Mouse (Mus musculus): ENCODE results near the gene Prdm16. TPM values are rescaled to one million over a fixed set of nuclear protein-coding genes. Genes with fewer than 3 reads are reported as not detected.

The Prdm16 gene
- polyA plus RNA-seq, 1 experiment from 2014 or later = 39.0 TPM

- Histone ChIP-seq H3K4me3 (no peak overlapping the region), H3K27ac (peak overlapping the region; percentile 7), H3K36me3 (no peaks in the 10 kb centered on the region), H3K9ac (no peak overlapping the region), H3K4me1 (peaks cover 40% of the 10 kb centered on the region), H3K27me3 (peaks cover 54% of the 10 kb centered on the region), H3K9me3 (no peaks in the 10 kb centered on the region), H3K4me2 (no peak overlapping the region)
- ATAC-seq (ENCODE audit: insufficient number of reproducible peaks, insufficient read depth, low FRiP score, low TSS enrichment, low read depth) = 0 out of 2 replicates have a peak, but pooled peaks have one; percentile 57
- WGBS = 5% methylated on average over 5 of the region's 5 CpGs
These were observed 148.6 kb downstream of the Prdm16 start for GRCm38 (mm10) chr4:154488031-154488430.

- peak overlapping the region; percentile 29; the same call in 1 of the 2 replicates for H3K27ac ChIP-seq
- WGBS = 80% methylated on average over 14 of the region's 14 CpGs
- peak; percentile 32; the same call in 1 of the 2 replicates for ATAC-seq (ENCODE audit: insufficient number of reproducible peaks, insufficient read depth, low FRiP score, low TSS enrichment, low read depth)
- no peak overlapping the region for H3K4me3 ChIP-seq
- peaks cover 46% of the 10 kb centered on the region for H3K27me3 ChIP-seq
- no peaks in the 10 kb centered on the region for H3K9me3 ChIP-seq
- 0 out of 2 replicates have a peak overlapping the region, but pooled peaks have one; percentile 12 for H3K9ac ChIP-seq
- no peaks in the 10 kb centered on the region for H3K36me3 ChIP-seq
- peaks cover 53% of the 10 kb centered on the region for H3K4me1 ChIP-seq
- H3K4me2 ChIP-seq = no peak overlapping the region
These were observed 154.0 kb downstream of the Prdm16 start for GRCm38 (mm10) chr4:154482695-154483094.

DNA sequence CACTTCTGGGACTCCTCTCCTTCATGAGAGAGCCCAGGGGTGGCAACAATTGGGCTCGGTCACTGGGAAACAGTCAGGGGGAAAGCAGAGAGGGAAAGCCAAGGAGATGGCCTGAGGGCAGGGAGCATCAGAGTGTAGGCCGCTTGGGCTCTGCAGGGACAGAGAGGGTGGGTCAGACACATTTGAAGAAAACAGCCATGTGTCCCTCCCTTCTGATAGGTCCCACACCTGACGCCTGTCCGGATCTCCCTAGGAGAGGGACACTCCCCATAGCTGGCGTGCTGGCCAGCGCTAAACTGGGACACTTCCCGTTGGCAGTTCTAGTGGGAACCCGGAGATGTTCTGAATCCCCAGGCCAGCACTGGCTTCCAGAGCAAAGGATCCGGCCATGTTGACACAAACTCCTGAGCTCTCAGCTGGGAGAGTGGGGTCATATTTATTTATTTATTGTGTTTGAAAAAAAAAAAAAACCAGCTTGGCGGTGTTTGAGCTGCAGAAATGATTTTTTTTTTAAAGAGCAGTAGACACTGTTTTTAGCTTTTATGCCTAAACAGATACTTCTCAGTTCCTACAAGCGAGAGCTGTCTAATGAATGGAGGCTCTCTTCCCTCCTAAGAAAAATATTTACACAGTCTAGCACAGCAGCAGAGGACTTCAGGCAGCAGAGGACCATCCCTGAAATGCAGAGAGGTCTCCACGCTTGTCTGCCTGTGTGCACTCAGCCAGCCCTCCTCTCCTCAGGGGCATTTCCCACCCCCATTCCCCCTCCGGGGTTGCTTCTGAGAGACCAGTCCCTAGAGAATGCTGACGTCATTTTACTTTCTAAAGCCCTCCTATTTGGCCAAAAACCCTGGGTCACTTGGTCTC, 154.7 kb downstream of the Prdm16 start:
- H3K9me3 ChIP-seq = no peaks in the 10 kb centered on the region
- peaks cover 42% of the 10 kb centered on the region for H3K27me3 ChIP-seq
- H3K4me2 ChIP-seq = no peak overlapping the region
- no peak overlapping the region for H3K9ac ChIP-seq
- H3K4me3 ChIP-seq = no peak overlapping the region
- peaks cover 57% of the 10 kb centered on the region for H3K4me1 ChIP-seq
- no peaks in the 10 kb centered on the region for H3K36me3 ChIP-seq
- ATAC-seq (ENCODE audit: insufficient number of reproducible peaks, insufficient read depth, low FRiP score, low TSS enrichment, low read depth) = no peak
- 39% methylated on average over 14 of the region's 14 CpGs for WGBS
- peak overlapping the region; percentile 75 for H3K27ac ChIP-seq

GRCm38 (mm10) chr4:154480544-154481260, 156.0 kb downstream of the Prdm16 start:
- no peak overlapping the region for H3K4me2 ChIP-seq
- 66% methylated on average over 9 of the region's 9 CpGs for WGBS
- H3K9me3 ChIP-seq = no peaks in the 10 kb centered on the region
- ATAC-seq (ENCODE audit: insufficient number of reproducible peaks, insufficient read depth, low FRiP score, low TSS enrichment, low read depth) = no peak
- H3K36me3 ChIP-seq = no peaks in the 10 kb centered on the region
- no peak overlapping the region for H3K9ac ChIP-seq
- no peak overlapping the region for H3K4me3 ChIP-seq
- H3K27ac ChIP-seq = peak overlapping the region; percentile 75
- H3K27me3 ChIP-seq = peaks cover 42% of the 10 kb centered on the region
- H3K4me1 ChIP-seq = peaks cover 59% of the 10 kb centered on the region

GRCm38 (mm10) chr4:154480143-154480542, 156.5 kb downstream of the Prdm16 start:
- Histone ChIP-seq H3K4me3 (no peak overlapping the region), H3K4me2 (no peak overlapping the region), H3K27me3 (peaks cover 39% of the 10 kb centered on the region), H3K4me1 (peaks cover 59% of the 10 kb centered on the region), H3K27ac (peak overlapping the region; percentile 16; the same call in 1 of the 2 replicates), H3K9ac (no peak overlapping the region), H3K36me3 (no peaks in the 10 kb centered on the region), H3K9me3 (no peaks in the 10 kb centered on the region)
- no peak for ATAC-seq (ENCODE audit: insufficient number of reproducible peaks, insufficient read depth, low FRiP score, low TSS enrichment, low read depth)
- WGBS = 47% methylated on average over 15 of the region's 15 CpGs

DNA sequence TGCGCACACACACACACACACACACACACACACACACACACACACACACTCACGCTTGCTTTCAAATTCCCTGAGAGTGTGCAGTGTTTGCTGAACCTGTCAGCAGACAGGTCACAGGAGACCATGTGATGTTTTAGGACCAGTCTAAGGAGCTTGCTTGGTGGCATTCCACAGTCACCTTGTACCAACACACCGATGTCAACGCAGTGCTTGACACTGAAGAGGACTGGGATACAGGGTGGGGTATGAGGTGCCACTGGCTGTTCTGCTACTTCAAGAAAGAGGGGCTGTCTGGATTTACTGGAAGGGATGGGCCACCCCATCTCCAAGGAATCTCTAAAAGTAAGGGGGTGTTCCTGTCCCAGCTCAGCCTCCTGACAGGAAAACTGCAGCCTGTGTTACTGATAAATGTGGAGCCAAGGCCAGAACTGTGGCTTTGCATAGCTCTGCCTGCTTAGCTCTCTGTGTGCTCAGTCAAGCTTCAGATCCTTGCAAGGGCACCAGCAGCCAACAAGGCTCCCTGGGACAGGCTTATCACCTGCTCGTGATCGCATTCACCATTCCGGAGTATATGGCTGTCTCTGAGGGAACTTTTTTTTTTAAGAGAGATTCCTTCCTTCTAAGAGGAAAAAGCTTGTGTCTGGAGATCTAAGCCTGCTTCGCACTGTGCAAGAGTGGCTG, 157.6 kb downstream of the Prdm16 start:
- peaks cover 37% of the 10 kb centered on the region for H3K27me3 ChIP-seq
- H3K9me3 ChIP-seq = no peaks in the 10 kb centered on the region
- no peak overlapping the region for H3K4me3 ChIP-seq
- H3K4me2 ChIP-seq = no peak overlapping the region
- peaks cover 64% of the 10 kb centered on the region for H3K4me1 ChIP-seq
- H3K9ac ChIP-seq = no peak overlapping the region
- no peak for ATAC-seq (ENCODE audit: insufficient number of reproducible peaks, insufficient read depth, low FRiP score, low TSS enrichment, low read depth)
- WGBS = 81% methylated on average over 8 of the region's 8 CpGs
- H3K27ac ChIP-seq = no peak overlapping the region
- H3K36me3 ChIP-seq = no peaks in the 10 kb centered on the region

DNA sequence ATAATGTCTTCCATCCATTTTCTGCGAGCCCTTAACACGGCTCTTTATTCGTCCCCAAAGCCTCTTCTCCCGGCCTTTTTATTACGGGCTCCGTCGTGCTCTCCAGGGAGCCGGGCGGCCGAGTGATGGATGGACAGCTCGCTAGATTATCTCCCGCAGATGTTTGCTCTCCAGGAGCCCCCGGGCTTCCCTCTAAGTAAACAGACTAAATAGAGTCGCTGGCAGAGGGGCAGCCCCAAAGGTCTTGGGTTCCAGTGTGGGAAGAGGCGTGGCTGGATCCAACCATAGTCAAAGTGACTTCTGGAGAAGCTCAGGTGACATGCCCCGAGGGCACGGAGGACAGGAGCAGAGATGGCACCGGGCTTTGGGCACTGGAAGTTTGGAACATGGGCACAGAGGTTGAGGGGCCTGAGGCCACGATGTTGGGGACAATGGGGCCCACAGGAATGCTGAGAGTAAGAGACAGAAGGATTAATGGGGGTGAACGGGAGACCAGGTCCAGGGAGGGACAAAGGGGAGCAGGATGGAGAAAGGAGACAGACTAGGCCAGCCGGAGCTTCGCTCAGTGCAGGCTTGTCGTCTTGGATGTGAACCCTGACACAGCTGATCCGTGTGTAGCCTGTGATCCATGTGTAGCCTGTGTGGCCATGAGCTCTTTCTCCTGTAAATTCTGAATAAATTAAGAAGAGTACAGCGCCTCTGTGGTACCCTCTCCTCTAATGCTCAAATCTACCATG, 162.9 kb downstream of the Prdm16 start:
- Histone ChIP-seq H3K9ac (no peak overlapping the region), H3K4me2 (no peak overlapping the region), H3K4me1 (peaks cover 40% of the 10 kb centered on the region)

DNA sequence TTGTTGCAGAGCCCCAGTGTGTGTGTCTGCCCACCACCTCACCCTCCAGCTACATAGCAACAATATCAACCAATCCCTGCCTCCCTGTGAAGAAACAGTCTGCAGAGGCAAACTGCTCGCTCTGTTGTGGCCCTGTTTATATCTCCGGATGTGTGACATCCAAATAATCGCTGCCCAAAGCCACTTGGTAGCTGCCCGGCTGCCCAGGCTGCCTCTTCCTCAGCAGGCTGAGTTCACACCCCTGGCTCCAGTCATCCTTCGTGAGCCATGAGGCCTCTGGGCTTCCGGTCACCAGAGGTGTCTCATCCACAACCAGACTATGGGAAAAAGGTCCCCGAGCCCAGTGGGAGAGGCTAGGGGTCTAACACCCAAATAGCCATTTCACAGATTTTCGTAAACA, 164.1 kb downstream of the Prdm16 start:
- no peak overlapping the region for H3K4me2 ChIP-seq
- H3K4me3 ChIP-seq = no peak overlapping the region
- H3K36me3 ChIP-seq = no peaks in the 10 kb centered on the region
- no peak overlapping the region for H3K27ac ChIP-seq
- no peak for ATAC-seq (ENCODE audit: insufficient number of reproducible peaks, insufficient read depth, low FRiP score, low TSS enrichment, low read depth)
- no peak overlapping the region for H3K9ac ChIP-seq
- no peaks in the 10 kb centered on the region for H3K9me3 ChIP-seq
- 36% methylated on average over 8 of the region's 8 CpGs for WGBS
- peaks cover 32% of the 10 kb centered on the region for H3K4me1 ChIP-seq
- peaks cover 39% of the 10 kb centered on the region for H3K27me3 ChIP-seq

More for the DNA sequence above, 162.9 kb downstream of the Prdm16 start:
- H3K27me3 ChIP-seq = peaks cover 42% of the 10 kb centered on the region
- no peak for ATAC-seq (ENCODE audit: insufficient number of reproducible peaks, insufficient read depth, low FRiP score, low TSS enrichment, low read depth)
- H3K4me3 ChIP-seq = no peak overlapping the region
- H3K36me3 ChIP-seq = no peaks in the 10 kb centered on the region
- no peak overlapping the region for H3K27ac ChIP-seq
- H3K9me3 ChIP-seq = no peaks in the 10 kb centered on the region
- WGBS = 23% methylated on average over 25 of the region's 25 CpGs

- ATAC-seq (ENCODE audit: insufficient number of reproducible peaks, insufficient read depth, low FRiP score, low TSS enrichment, low read depth) = no peak
- H3K9me3 ChIP-seq = no peaks in the 10 kb centered on the region
- H3K9ac ChIP-seq = no peak overlapping the region
- WGBS = 24% methylated on average over 17 of the region's 17 CpGs
- H3K36me3 ChIP-seq = no peaks in the 10 kb centered on the region
- H3K27me3 ChIP-seq = peaks cover 39% of the 10 kb centered on the region
- H3K27ac ChIP-seq = no peak overlapping the region
- H3K4me2 ChIP-seq = no peak overlapping the region
- H3K4me1 ChIP-seq = peaks cover 25% of the 10 kb centered on the region
- no peak overlapping the region for H3K4me3 ChIP-seq
These were observed 165.1 kb downstream of the Prdm16 start for GRCm38 (mm10) chr4:154471447-154472101.

GRCm38 (mm10) chr4:154466305-154466704, 170.4 kb downstream of the Prdm16 start:
- 31% methylated on average over 5 of the region's 5 CpGs for WGBS
- no peak overlapping the region for H3K4me3 ChIP-seq
- H3K4me2 ChIP-seq = no peak overlapping the region
- no peaks in the 10 kb centered on the region for H3K9me3 ChIP-seq
- H3K36me3 ChIP-seq = no peaks in the 10 kb centered on the region
- no peak overlapping the region for H3K27ac ChIP-seq
- peaks cover 8% of the 10 kb centered on the region for H3K27me3 ChIP-seq
- no peak overlapping the region for H3K9ac ChIP-seq
- ATAC-seq (ENCODE audit: insufficient number of reproducible peaks, insufficient read depth, low FRiP score, low TSS enrichment, low read depth) = no peak
- H3K4me1 ChIP-seq = no peaks in the 10 kb centered on the region; the same call in none of the 2 replicates
